Mouse (Mus musculus) megakaryocyte, embryonic 14.5 days (primary cell): ENCODE results near the gene Panx2. TPM values are rescaled to one million over a fixed set of nuclear protein-coding genes. Genes with fewer than 3 reads are reported as not detected.

ENCODE experiments used
- H3K27me3 ChIP-seq: replicated peaks from 2 replicates; pipeline ENCODE3; 2012; ENCODE audit warnings: inconsistent platforms
- H3K36me3 ChIP-seq: replicated peaks from 2 replicates; pipeline ENCODE3; 2012; ENCODE audit warnings: low read length, inconsistent platforms, mixed read lengths
- H3K4me1 ChIP-seq: 2 replicates; pipeline ENCODE4 v1.6.1; 2012; ENCODE audit warnings: inconsistent platforms
- H3K4me3 ChIP-seq: replicated peaks from 2 replicates; pipeline ENCODE3; 2012; ENCODE audit warnings: moderate library complexity, mild to moderate bottlenecking, inconsistent platforms
- H3K9me3 ChIP-seq: 2 replicates; pipeline ENCODE4 v1.6.1; 2012; ENCODE audit warnings: inconsistent platforms
- FLI1 ChIP-seq: IDR thresholded peaks from 2 replicates; pipeline ENCODE4 v1.6.1; 2012; ENCODE audit warnings: low read length, inconsistent platforms, mixed read lengths
- GATA1 ChIP-seq: IDR thresholded peaks from 3 replicates; pipeline ENCODE4 v1.6.1; 2012; ENCODE audit warnings: mixed read lengths, low read length, inconsistent platforms, borderline replicate concordance
- polyA plus RNA-seq: library from polyadenylated mRNA; stranded (reverse); fragments of >175 nt; gene quantifications from 2 replicates; pipeline ENCODE4 v1.2.3, GENCODE M21; 2012; ENCODE audit warnings: low replicate concordance; ENCODE audit not compliant: insufficient read depth

Gene Panx2
- polyA plus RNA-seq, 1 experiment, result not detected

- H3K36me3 ChIP-seq, result no peaks in the 10 kb centered on the region
- no peaks in the 10 kb centered on the region for H3K9me3 ChIP-seq
- TF ChIP-seq GATA1, result no peak
- no peak for TF ChIP-seq FLI1
- H3K27me3 ChIP-seq, result peaks cover 98% of the 10 kb centered on the region
- no peak overlapping the region for H3K4me3 ChIP-seq
- peaks cover 20% of the 10 kb centered on the region for H3K4me1 ChIP-seq
Measured at GRCm38 (mm10) chr15:89061761-89062517, 2.4 kb downstream of the Panx2 start.

GRCm38 (mm10) chr15:89062518-89062910, 3.0 kb downstream of the Panx2 start:
- H3K4me1 ChIP-seq, result peaks cover 24% of the 10 kb centered on the region
- TF ChIP-seq FLI1, result no peak
- TF ChIP-seq GATA1, result no peak
- peaks cover 4% of the 10 kb centered on the region for H3K9me3 ChIP-seq
- peaks cover 98% of the 10 kb centered on the region for H3K27me3 ChIP-seq
- H3K4me3 ChIP-seq, result no peak overlapping the region
- H3K36me3 ChIP-seq, result no peaks in the 10 kb centered on the region

- TF ChIP-seq FLI1, result no peak
- TF ChIP-seq GATA1, result no peak
- H3K27me3 ChIP-seq, result peaks cover 98% of the 10 kb centered on the region
Measured at GRCm38 (mm10) chr15:89063001-89063400, 3.5 kb downstream of the Panx2 start.

GRCm38 (mm10) chr15:89063536-89063935, 4.0 kb downstream of the Panx2 start:
- Histone ChIP-seq H3K4me1 (peaks cover 34% of the 10 kb centered on the region), H3K4me3 (no peak overlapping the region), H3K27me3 (peaks cover 98% of the 10 kb centered on the region), H3K9me3 (peaks cover 15% of the 10 kb centered on the region), H3K36me3 (no peaks in the 10 kb centered on the region)
- TF ChIP-seq GATA1 (no peak), FLI1 (no peak)

More at GRCm38 (mm10) chr15:89063001-89063400, 3.5 kb downstream of the Panx2 start:
- peaks cover 9% of the 10 kb centered on the region for H3K9me3 ChIP-seq
- peaks cover 29% of the 10 kb centered on the region for H3K4me1 ChIP-seq
- H3K4me3 ChIP-seq, result no peak overlapping the region
- no peaks in the 10 kb centered on the region for H3K36me3 ChIP-seq

GRCm38 (mm10) chr15:89064891-89065290, 5.4 kb downstream of the Panx2 start:
- H3K4me3 ChIP-seq, result no peak overlapping the region
- H3K9me3 ChIP-seq, result peaks cover 18% of the 10 kb centered on the region
- no peak for TF ChIP-seq GATA1
- no peak for TF ChIP-seq FLI1
- no peaks in the 10 kb centered on the region for H3K36me3 ChIP-seq
- H3K4me1 ChIP-seq, result peaks cover 25% of the 10 kb centered on the region
- peaks cover 98% of the 10 kb centered on the region for H3K27me3 ChIP-seq

- peaks cover 18% of the 10 kb centered on the region for H3K9me3 ChIP-seq
- H3K27me3 ChIP-seq, result peaks cover 94% of the 10 kb centered on the region
- no peak for TF ChIP-seq FLI1
- TF ChIP-seq GATA1, result no peak
- no peaks in the 10 kb centered on the region for H3K36me3 ChIP-seq
- peaks cover 19% of the 10 kb centered on the region; the same call in 1 of the 2 replicates for H3K4me1 ChIP-seq
- H3K4me3 ChIP-seq, result peak overlapping the region; percentile 75
Measured at GRCm38 (mm10) chr15:89067609-89068008, 8.1 kb downstream of the Panx2 start.

GRCm38 (mm10) chr15:89068226-89068625, 8.7 kb downstream of the Panx2 start:
- Histone ChIP-seq H3K4me3 (peak overlapping the region; percentile 72), H3K27me3 (peaks cover 93% of the 10 kb centered on the region), H3K9me3 (peaks cover 18% of the 10 kb centered on the region), H3K36me3 (no peaks in the 10 kb centered on the region), H3K4me1 (peaks cover 19% of the 10 kb centered on the region; the same call in 1 of the 2 replicates)
- no peak for TF ChIP-seq GATA1
- TF ChIP-seq FLI1, result no peak

GRCm38 (mm10) chr15:89069336-89069840, 9.9 kb downstream of the Panx2 start:
- TF ChIP-seq FLI1 (no peak), GATA1 (no peak)
- Histone ChIP-seq H3K27me3 (peaks cover 90% of the 10 kb centered on the region), H3K9me3 (peaks cover 18% of the 10 kb centered on the region), H3K4me3 (no peak overlapping the region), H3K4me1 (peaks cover 29% of the 10 kb centered on the region), H3K36me3 (no peaks in the 10 kb centered on the region)

- peaks cover 18% of the 10 kb centered on the region for H3K9me3 ChIP-seq
- H3K4me1 ChIP-seq, result peaks cover 40% of the 10 kb centered on the region
- peaks cover 78% of the 10 kb centered on the region for H3K27me3 ChIP-seq
- no peaks in the 10 kb centered on the region for H3K36me3 ChIP-seq
- H3K4me3 ChIP-seq, result no peak overlapping the region
- no peak for TF ChIP-seq FLI1
- TF ChIP-seq GATA1, result no peak
Measured at GRCm38 (mm10) chr15:89070606-89071005, 11.1 kb downstream of the Panx2 start.

GRCm38 (mm10) chr15:89073993-89074603, 14.6 kb downstream of the Panx2 start:
- Histone ChIP-seq H3K4me1 (peaks cover 49% of the 10 kb centered on the region), H3K27me3 (peaks cover 45% of the 10 kb centered on the region), H3K9me3 (no peaks in the 10 kb centered on the region), H3K4me3 (peak overlapping the region; percentile 35), H3K36me3 (peaks cover 3% of the 10 kb centered on the region)
- TF ChIP-seq FLI1 (no peak), GATA1 (no peak)
